ENCODE assay signal across 9 mouse cellular contexts in the genomic region with DNA sequence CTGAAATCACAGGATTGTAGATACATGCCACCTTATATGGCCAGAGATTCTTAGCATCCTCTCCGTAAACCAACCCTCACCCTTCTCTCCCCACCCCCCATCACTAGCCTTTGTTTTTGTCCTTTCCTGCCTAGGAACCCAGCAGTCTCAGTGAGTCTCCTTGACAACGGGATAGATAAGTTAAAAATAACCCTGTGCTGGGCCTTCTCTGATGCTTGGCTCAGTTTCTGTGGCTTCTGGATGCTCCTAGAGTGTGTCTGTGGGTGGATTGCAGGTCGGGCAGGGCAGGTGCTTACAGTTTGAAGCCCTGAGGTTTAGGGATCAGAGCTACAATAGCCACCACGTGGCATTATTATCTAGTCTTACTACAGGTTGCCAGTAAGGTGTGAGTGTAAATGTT. TPM values are rescaled to one million over a fixed set of nuclear protein-coding genes. Genes with fewer than 3 reads are reported as not detected.
DNase-seq lines count a peak whose midpoint lies in the region; ATAC-seq and TF ChIP-seq lines count a peak whose summit lies in the region.
"Had no signal": no experiment of that assay in that cellular context is flagged by ENCODE, and none has a peak within 500 bp of the region (broad histone marks: within the 10 kb centered on the region; RNA-seq: fewer than 3 reads in every experiment).

No protein-coding gene starts in this region.

- H3K27ac ChIP-seq in heart, embryonic 12.5 days (ENCODE audit: poor library complexity, severe bottlenecking), result peak overlapping the region; percentile 63
- no peak overlapping the region for H3K27ac ChIP-seq in midbrain, embryonic 11.5 days (ENCODE audit: low read depth, low read length)
- no peak overlapping the region for H3K27ac ChIP-seq in thymus, adult 2 months (ENCODE audit: control insufficient read depth, insufficient read depth, low read length)
- H3K27ac ChIP-seq: hindbrain, embryonic 15.5 days had no signal

- H3K36me3 ChIP-seq in heart, embryonic 12.5 days, result peaks cover 14% of the 10 kb centered on the region
- peaks cover 6% of the 10 kb centered on the region; the same call in 1 of the 2 replicates for H3K36me3 ChIP-seq in midbrain, embryonic 11.5 days (ENCODE audit: control insufficient read depth, insufficient read depth, low read length)
- peaks cover 32% of the 10 kb centered on the region for H3K36me3 ChIP-seq in thymus, adult 2 months (ENCODE audit: control insufficient read depth, insufficient read depth, low read length)

- H3K4me3 ChIP-seq in heart, embryonic 12.5 days, result no peak overlapping the region
- H3K4me3 ChIP-seq in midbrain, embryonic 11.5 days (ENCODE audit: low read depth, low read length), result no peak overlapping the region
- H3K4me3 ChIP-seq in thymus, adult 2 months (ENCODE audit: control insufficient read depth, insufficient read depth, low read length), result no peak overlapping the region
- H3K4me3 ChIP-seq: hindbrain, embryonic 15.5 days had no signal

- H3K4me2 ChIP-seq in heart, embryonic 12.5 days, result peak overlapping the region; percentile 28
- H3K4me2 ChIP-seq in midbrain, embryonic 11.5 days, result no peak overlapping the region
- H3K4me2 ChIP-seq: hindbrain, embryonic 15.5 days had no signal

- ATAC-seq in heart, embryonic 12.5 days (ENCODE audit: insufficient number of reproducible peaks, low FRiP score), result peak; percentile 63
- peak; percentile 33; the same call in 1 of the 2 replicates for ATAC-seq in midbrain, embryonic 11.5 days (ENCODE audit: low FRiP score)

- no peak for TF ChIP-seq POLR2A in thymus, adult 2 months (IDR thresholded peaks at IDR 0.05; ENCODE audit: control insufficient read depth, extremely low read depth, insufficient read depth, low read length, poor library complexity)

- H3K4me1 ChIP-seq in heart, embryonic 12.5 days (replicated peaks), result peaks cover 47% of the 10 kb centered on the region
- peaks cover 8% of the 10 kb centered on the region; the same call in 1 of the 2 replicates for H3K4me1 ChIP-seq in midbrain, embryonic 11.5 days (ENCODE audit: control insufficient read depth, insufficient read depth, low read length)
- H3K4me1 ChIP-seq in thymus, adult 2 months (replicated peaks; ENCODE audit: control insufficient read depth, insufficient read depth, low read length), result peaks cover 31% of the 10 kb centered on the region

- no peak overlapping the region for H3K9ac ChIP-seq in heart, embryonic 12.5 days
- no peak overlapping the region for H3K9ac ChIP-seq in midbrain, embryonic 11.5 days (ENCODE audit: low read length)
- H3K9ac ChIP-seq: hindbrain, embryonic 15.5 days had no signal

- DNase-seq in lung, postnatal 10 days, result peak; percentile 61
- no peak for DNase-seq in lung, adult 18-20 months
- DNase-seq in cerebellum, adult 8-10 months, result peak; percentile 61
- DNase-seq in midbrain, embryonic 11.5 days (ENCODE audit: low spot score, missing footprints), result no peak
- DNase-seq in spleen, postnatal 14 days (ENCODE audit: low spot score in 2 of 2), result no peak
- DNase-seq in thymus, adult 2 months, result no peak
- no peak for DNase-seq in thymus, postnatal 10 days (ENCODE audit: low spot score in 2 of 2)

- H3K27me3 ChIP-seq in heart, embryonic 12.5 days (replicated peaks), result no peaks in the 10 kb centered on the region
- H3K27me3 ChIP-seq in midbrain, embryonic 11.5 days (ENCODE audit: control insufficient read depth, insufficient read depth, low read length), result no peaks in the 10 kb centered on the region
- H3K27me3 ChIP-seq in thymus, adult 2 months (ENCODE audit: control insufficient read depth, insufficient read depth, low read length), result no peaks in the 10 kb centered on the region
- H3K27me3 ChIP-seq: hindbrain, embryonic 15.5 days had no signal

- no peaks in the 10 kb centered on the region for H3K9me3 ChIP-seq in heart, embryonic 12.5 days (replicated peaks)
- no peaks in the 10 kb centered on the region for H3K9me3 ChIP-seq in midbrain, embryonic 11.5 days (ENCODE audit: control insufficient read depth, low read length)
- H3K9me3 ChIP-seq: hindbrain, embryonic 15.5 days had no signal

- WGBS in heart, embryonic 12.5 days, result 6% methylated on average over 4 of the region's 4 CpGs
- WGBS in midbrain, embryonic 11.5 days, result 34% methylated on average over 4 of the region's 4 CpGs
- 24% methylated on average over 4 of the region's 4 CpGs for WGBS in thymus, adult 2 months

- TF ChIP-seq CTCF in thymus, adult 2 months (IDR thresholded peaks at IDR 0.05; ENCODE audit: borderline replicate concordance, control insufficient read depth, extremely low read depth, insufficient read depth, low read length, poor library complexity), result no peak

RNA-seq across cellular contexts. Expression of a gene that starts 29.1 kb away (rescaled TPM):
- 18.9 and 21.0 TPM in 2 replicates for polyA plus RNA-seq in heart, embryonic 12.5 days (2016; fragmentation: Nextera tagmentation; extraction: Ambion mirVana)
- polyA plus RNA-seq in midbrain, embryonic 11.5 days (2014; fragmentation: Nextera tagmentation; extraction: Ambion mirVana), result 25.6 and 30.7 TPM in 2 replicates
- 74.7 and 77.9 TPM in 2 replicates for polyA plus RNA-seq in thymus, adult 2 months (2012; rRNA removed)

RNA-seq across cellular contexts. Expression of a gene that starts 39.0 kb away (rescaled TPM):
- polyA plus RNA-seq in heart, embryonic 12.5 days (2016; fragmentation: Nextera tagmentation; extraction: Ambion mirVana), result 172 and 177 TPM in 2 replicates
- polyA plus RNA-seq in midbrain, embryonic 11.5 days (2014; fragmentation: Nextera tagmentation; extraction: Ambion mirVana), result 405 and 408 TPM in 2 replicates
- polyA plus RNA-seq in thymus, adult 2 months (2012; rRNA removed), result 382 and 470 TPM in 2 replicates

RNA-seq across cellular contexts. Expression of a gene that starts 44.5 kb away (rescaled TPM):
- polyA plus RNA-seq in heart, embryonic 12.5 days (2016; fragmentation: Nextera tagmentation; extraction: Ambion mirVana), result 40.3 and 40.7 TPM in 2 replicates
- polyA plus RNA-seq in midbrain, embryonic 11.5 days (2014; fragmentation: Nextera tagmentation; extraction: Ambion mirVana), result 54.2 and 57.1 TPM in 2 replicates
- 75.0 and 82.6 TPM in 2 replicates for polyA plus RNA-seq in thymus, adult 2 months (2012; rRNA removed)

Comparison
In these comparisons a context has a peak if more than half of its experiments do, and no peak if none do; other contexts are left out.
1. DNase-seq: peak in lung, postnatal 10 days (single experiment) and cerebellum, adult 8-10 months (single experiment); none in lung, adult 18-20 months (0 of 2), midbrain, embryonic 11.5 days (single experiment), spleen, postnatal 14 days (0 of 2), thymus, adult 2 months (single experiment) and thymus, postnatal 10 days (0 of 2).